Mouse (Mus musculus): ENCODE measurements around the gene Cfap221. TPM values are rescaled to one million over a fixed set of nuclear protein-coding genes. Genes with fewer than 3 reads are reported as not detected.
A peak's percentile ranks its signal among the peaks of the same experiment; 100 is the strongest.

Gene Cfap221
- polyA plus RNA-seq, 1 experiment from 2014 or later = 0.37 TPM

DNA sequence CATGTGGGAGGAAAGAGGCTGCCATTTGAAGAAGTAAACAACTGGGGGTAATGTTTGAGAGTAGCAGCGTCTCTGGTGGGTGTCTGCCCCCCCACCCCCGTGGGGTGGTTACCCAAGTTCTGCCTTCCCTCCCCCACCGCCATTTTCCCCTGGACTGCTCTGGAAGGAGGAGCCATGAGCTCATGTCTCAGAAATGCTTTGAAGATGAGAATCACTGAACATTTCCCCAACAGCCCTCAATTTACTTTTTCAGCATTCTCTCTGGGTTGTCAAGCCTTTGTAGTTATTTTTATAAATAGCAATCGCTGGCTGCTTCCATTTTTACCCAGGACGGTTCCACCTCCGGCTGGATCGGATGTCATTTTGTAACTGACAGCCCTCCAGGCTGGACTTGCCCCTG lies 110.7 kb downstream of the Cfap221 start:
- H3K9me3 ChIP-seq (ENCODE audit: control insufficient read depth, low read length) = no peaks in the 10 kb centered on the region
- no peaks in the 10 kb centered on the region for H3K27me3 ChIP-seq (ENCODE audit: control insufficient read depth, insufficient read depth, low read length)
- no peak overlapping the region for H3K9ac ChIP-seq (replicated peaks; ENCODE audit: low read length)
- H3K4me2 ChIP-seq (ENCODE audit: low read length) = no peak overlapping the region
- ATAC-seq (ENCODE audit: low FRiP score, low TSS enrichment) = no peak
- DNase-seq = no peak
- 75% methylated on average over 7 of the region's 7 CpGs for WGBS
- no peak overlapping the region for H3K27ac ChIP-seq (replicated peaks; ENCODE audit: low read depth, low read length)
- no peaks in the 10 kb centered on the region for H3K36me3 ChIP-seq (ENCODE audit: control insufficient read depth, insufficient read depth, low read length)
- H3K4me1 ChIP-seq (ENCODE audit: control insufficient read depth, insufficient read depth, low read length) = no peaks in the 10 kb centered on the region
- H3K4me3 ChIP-seq (replicated peaks; ENCODE audit: low read depth, low read length) = no peak overlapping the region

DNA sequence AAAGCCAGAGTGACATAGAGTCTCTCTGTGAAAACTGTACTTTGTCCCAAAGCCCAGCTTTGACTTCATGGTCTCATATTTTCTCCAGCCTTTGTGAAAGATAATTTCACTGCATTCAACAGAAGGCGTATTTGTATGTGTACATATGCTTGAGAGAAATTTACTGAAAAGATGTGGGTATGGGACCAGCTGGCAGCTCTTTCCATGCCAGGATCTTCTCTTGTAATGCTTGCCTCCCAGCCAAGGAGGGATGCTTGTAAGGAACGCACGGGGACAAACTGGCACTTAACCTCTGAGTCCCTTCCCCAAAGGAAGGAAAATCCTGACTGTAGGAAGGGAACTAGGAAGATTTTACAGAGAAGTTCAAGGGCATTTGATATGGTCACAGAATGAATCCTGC lies 112.8 kb downstream of the Cfap221 start:
- no peak for DNase-seq
- Histone ChIP-seq H3K4me2 (ENCODE audit: low read length) (no peak overlapping the region), H3K36me3 (ENCODE audit: control insufficient read depth, insufficient read depth, low read length) (no peaks in the 10 kb centered on the region), H3K4me3 (replicated peaks; ENCODE audit: low read depth, low read length) (no peak overlapping the region), H3K27ac (replicated peaks; ENCODE audit: low read depth, low read length) (no peak overlapping the region), H3K9me3 (ENCODE audit: control insufficient read depth, low read length) (no peaks in the 10 kb centered on the region), H3K27me3 (ENCODE audit: control insufficient read depth, insufficient read depth, low read length) (no peaks in the 10 kb centered on the region), H3K4me1 (ENCODE audit: control insufficient read depth, insufficient read depth, low read length) (no peaks in the 10 kb centered on the region), H3K9ac (replicated peaks; ENCODE audit: low read length) (no peak overlapping the region)
- 93% methylated on average over 3 of the region's 3 CpGs for WGBS
- no peak for ATAC-seq (ENCODE audit: low FRiP score, low TSS enrichment)

DNA sequence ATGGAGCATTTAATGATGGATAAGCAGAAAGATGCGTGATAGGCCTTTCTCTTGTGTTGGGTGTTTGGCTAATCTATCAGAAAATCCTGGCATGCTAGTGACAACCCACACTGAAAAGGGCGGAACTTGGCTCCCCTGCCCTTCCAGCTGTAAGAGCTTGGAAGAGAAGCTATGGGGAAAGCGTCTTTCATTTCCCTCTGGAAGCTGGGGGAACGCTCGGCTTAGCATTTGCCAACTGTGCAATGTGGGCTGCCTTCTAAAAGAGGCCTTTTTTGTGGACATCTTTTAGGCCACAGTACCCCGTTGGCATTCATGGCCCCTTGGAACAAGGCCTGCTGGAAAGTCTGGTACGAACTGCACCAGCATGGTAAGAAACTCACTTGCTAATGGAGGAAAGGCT lies 118.1 kb downstream of the Cfap221 start:
- Histone ChIP-seq H3K36me3 (ENCODE audit: control insufficient read depth, insufficient read depth, low read length) (no peaks in the 10 kb centered on the region), H3K4me1 (ENCODE audit: control insufficient read depth, insufficient read depth, low read length) (no peaks in the 10 kb centered on the region), H3K27me3 (ENCODE audit: control insufficient read depth, insufficient read depth, low read length) (no peaks in the 10 kb centered on the region), H3K27ac (replicated peaks; ENCODE audit: low read depth, low read length) (no peak overlapping the region), H3K4me3 (replicated peaks; ENCODE audit: low read depth, low read length) (no peak overlapping the region), H3K4me2 (ENCODE audit: low read length) (no peak overlapping the region), H3K9me3 (ENCODE audit: control insufficient read depth, low read length) (no peaks in the 10 kb centered on the region), H3K9ac (replicated peaks; ENCODE audit: low read length) (no peak overlapping the region)
- 82% methylated on average over 7 of the region's 7 CpGs for WGBS
- ATAC-seq (ENCODE audit: low FRiP score, low TSS enrichment) (no peak), DNase-seq (peak; percentile 35)

DNA sequence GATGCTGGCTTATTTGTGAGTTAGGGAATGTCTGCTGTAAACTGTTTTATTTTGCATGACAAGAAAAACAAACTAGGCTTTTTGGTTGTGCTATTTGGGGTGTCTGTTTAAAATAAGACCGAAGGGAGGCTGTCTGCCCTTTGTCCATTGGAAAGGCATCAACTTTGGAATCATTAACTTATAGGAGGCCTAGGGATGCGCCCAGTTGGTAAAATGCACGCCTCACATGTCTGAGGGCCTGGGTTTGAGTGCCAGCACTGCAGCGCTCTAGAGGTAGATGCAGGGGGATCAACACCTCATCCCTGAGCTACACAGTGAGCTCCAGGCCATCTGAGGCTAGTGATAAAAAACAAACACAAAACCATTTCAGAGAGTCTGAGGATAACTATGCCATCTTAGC lies 119.6 kb downstream of the Cfap221 start:
- Histone ChIP-seq H3K27me3 (ENCODE audit: control insufficient read depth, insufficient read depth, low read length) (no peaks in the 10 kb centered on the region), H3K9ac (replicated peaks; ENCODE audit: low read length) (no peak overlapping the region), H3K4me1 (ENCODE audit: control insufficient read depth, insufficient read depth, low read length) (no peaks in the 10 kb centered on the region), H3K4me2 (ENCODE audit: low read length) (no peak overlapping the region), H3K27ac (replicated peaks; ENCODE audit: low read depth, low read length) (no peak overlapping the region), H3K9me3 (ENCODE audit: control insufficient read depth, low read length) (no peaks in the 10 kb centered on the region), H3K4me3 (replicated peaks; ENCODE audit: low read depth, low read length) (no peak overlapping the region), H3K36me3 (ENCODE audit: control insufficient read depth, insufficient read depth, low read length) (no peaks in the 10 kb centered on the region)
- no peak for DNase-seq
- no peak for ATAC-seq (ENCODE audit: low FRiP score, low TSS enrichment)
- 92% methylated on average over 4 of the region's 4 CpGs for WGBS

Other genes starting within 250 kb of the Cfap221 start
- 17.6 and 18.5 TPM in 2 replicates for gene Ptpn4, start 159.6 kb downstream of the Cfap221 start, polyA plus RNA-seq (2014; fragmentation: Nextera tagmentation; extraction: Ambion mirVana)
- gene Tmem177, start 84.0 kb downstream of the Cfap221 start, polyA plus RNA-seq (2014; fragmentation: Nextera tagmentation; extraction: Ambion mirVana) = 5.2 and 7.5 TPM in 2 replicates
- 0.38 and 0.53 TPM in 2 replicates for gene Sctr, start 9.7 kb upstream of the Cfap221 start, polyA plus RNA-seq (2014; fragmentation: Nextera tagmentation; extraction: Ambion mirVana)
- 3.1 and 7.4 TPM in 2 replicates for gene Tmem37, start 76.8 kb upstream of the Cfap221 start, polyA plus RNA-seq (2014; fragmentation: Nextera tagmentation; extraction: Ambion mirVana)
- 759 and 1,068 TPM in 2 replicates for gene Dbi, start 123.8 kb upstream of the Cfap221 start, polyA plus RNA-seq (2014; fragmentation: Nextera tagmentation; extraction: Ambion mirVana)
- gene 3110009E18Rik, start 124.0 kb upstream of the Cfap221 start, polyA plus RNA-seq (2014; fragmentation: Nextera tagmentation; extraction: Ambion mirVana) = 18.7 and 21.4 TPM in 2 replicates